In the genomic region with DNA sequence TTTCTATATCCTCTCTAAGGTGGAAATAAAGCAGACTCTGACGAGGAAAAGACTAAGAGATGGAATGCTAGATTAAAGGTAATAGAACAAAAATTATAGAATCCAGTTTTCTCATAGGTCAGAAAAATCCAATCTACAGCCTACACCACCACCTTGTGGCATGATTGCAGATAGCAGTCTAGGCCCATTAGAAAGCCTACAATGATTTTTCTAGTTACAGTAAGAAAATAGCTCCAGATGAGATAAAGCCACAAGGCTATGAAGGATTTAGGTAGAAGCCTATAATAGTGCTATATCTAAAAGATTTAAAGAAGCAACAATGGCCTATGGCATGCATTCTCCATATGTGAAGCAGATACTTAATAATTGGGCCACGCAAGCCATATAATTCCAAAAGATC, we compare ENCODE assay signal across 9 mouse cellular contexts. TPM values are rescaled to one million over a fixed set of nuclear protein-coding genes. Genes with fewer than 3 reads are reported as not detected.
DNase-seq lines count a peak whose midpoint lies in the region; ATAC-seq and TF ChIP-seq lines count a peak whose summit lies in the region.
"Had no signal": no experiment of that assay in that cellular context is flagged by ENCODE, and none has a peak within 500 bp of the region (broad histone marks: within the 10 kb centered on the region; RNA-seq: fewer than 3 reads in every experiment).

No protein-coding gene starts in this region.

- H3K79me2 ChIP-seq in CH12.LX (replicated peaks; ENCODE audit: control insufficient read depth, extremely low read depth, insufficient read depth, poor library complexity, severe bottlenecking) = no peaks in the 10 kb centered on the region

- no peak for TF ChIP-seq POLR2A in CH12.LX (IDR thresholded peaks at IDR 0.05; ENCODE audit: low read depth, low read length)

- no peak for TF ChIP-seq EP300 in CH12.LX (IDR thresholded peaks at IDR 0.05; ENCODE audit: low read length)

- no peak overlapping the region for H3K27ac ChIP-seq in hindbrain, embryonic 13.5 days
- no peak overlapping the region for H3K27ac ChIP-seq in hindbrain, embryonic 12.5 days
- H3K27ac ChIP-seq in CH12.LX (ENCODE audit: insufficient read depth, low read depth) = no peak overlapping the region
- no peak overlapping the region for H3K27ac ChIP-seq in embryonic facial prominence, embryonic 11.5 days (replicated peaks; ENCODE audit: low read depth, low read length)
- no peak overlapping the region for H3K27ac ChIP-seq in midbrain, postnatal 0 days (ENCODE audit: low read depth, low read length)
- H3K27ac ChIP-seq: limb, embryonic 15.5 days had no signal

- ATAC-seq in hindbrain, embryonic 13.5 days (ENCODE audit: low FRiP score) = peak; percentile 49; the same call in 1 of the 2 replicates
- no peak for ATAC-seq in hindbrain, embryonic 12.5 days (ENCODE audit: low FRiP score)
- ATAC-seq in embryonic facial prominence, embryonic 11.5 days (replicated peaks; ENCODE audit: insufficient number of reproducible peaks, low FRiP score, low TSS enrichment, low read depth) = no peak
- no peak; the same call in 1 of the 2 replicates for ATAC-seq in midbrain, postnatal 0 days (ENCODE audit: low FRiP score)
- ATAC-seq in monocyte, adult 5-6 weeks (replicated peaks; ENCODE audit: insufficient number of reproducible peaks, low FRiP score, low TSS enrichment, poor library complexity, severe bottlenecking) = no peak

- TF ChIP-seq CTCF in CH12.LX (conservative IDR thresholded peaks at IDR 0.05 in 1 of 2, IDR thresholded peaks at IDR 0.05 in 1 of 2; ENCODE audit: low read depth in 2 of 2, low read length in 2 of 2) = peak; percentile 41 to 81; a peak in 3 of 4 replicates
- peak; percentile 93 for TF ChIP-seq CTCF in midbrain, postnatal 0 days (IDR thresholded peaks at IDR 0.05)

- no peaks in the 10 kb centered on the region for H3K36me3 ChIP-seq in hindbrain, embryonic 13.5 days
- no peaks in the 10 kb centered on the region for H3K36me3 ChIP-seq in hindbrain, embryonic 12.5 days
- H3K36me3 ChIP-seq in CH12.LX (replicated peaks in 1 of 2; ENCODE audit: control insufficient read depth in 1 of 2, insufficient read depth in 1 of 2, low read length in 1 of 2) = no peaks in the 10 kb centered on the region
- H3K36me3 ChIP-seq in embryonic facial prominence, embryonic 11.5 days (replicated peaks; ENCODE audit: control insufficient read depth, insufficient read depth, low read depth, low read length) = no peaks in the 10 kb centered on the region
- H3K36me3 ChIP-seq in midbrain, postnatal 0 days (ENCODE audit: insufficient read depth, low read length) = no peaks in the 10 kb centered on the region
- H3K36me3 ChIP-seq: limb, embryonic 15.5 days had no signal

- no peak overlapping the region for H3K4me3 ChIP-seq in hindbrain, embryonic 13.5 days
- H3K4me3 ChIP-seq in hindbrain, embryonic 12.5 days = no peak overlapping the region
- H3K4me3 ChIP-seq in CH12.LX (replicated peaks in 1 of 3; ENCODE audit: low read depth in 2 of 3, low read length in 2 of 3, poor library complexity in 1 of 3) = no peak overlapping the region
- no peak overlapping the region for H3K4me3 ChIP-seq in embryonic facial prominence, embryonic 11.5 days (ENCODE audit: low read depth, low read length)
- no peak overlapping the region for H3K4me3 ChIP-seq in midbrain, postnatal 0 days (ENCODE audit: low read depth, low read length)
- H3K4me3 ChIP-seq: limb, embryonic 15.5 days had no signal

- no peak overlapping the region for H3K4me2 ChIP-seq in hindbrain, embryonic 13.5 days
- H3K4me2 ChIP-seq in hindbrain, embryonic 12.5 days (replicated peaks) = no peak overlapping the region
- no peak overlapping the region for H3K4me2 ChIP-seq in CH12.LX (ENCODE audit: insufficient read depth, low read depth, poor library complexity, severe bottlenecking)
- no peak overlapping the region for H3K4me2 ChIP-seq in embryonic facial prominence, embryonic 11.5 days (ENCODE audit: low read depth, low read length)
- H3K4me2 ChIP-seq in midbrain, postnatal 0 days (ENCODE audit: low read depth, low read length, poor library complexity, severe bottlenecking) = no peak overlapping the region
- H3K4me2 ChIP-seq: limb, embryonic 15.5 days had no signal

- peak; percentile 33 for DNase-seq in CH12.LX (ENCODE audit: extremely low read depth)
- DNase-seq in R1 (ENCODE audit: low read depth, low spot score) = peak; percentile 32
- peak; percentile 61 for DNase-seq in embryonic facial prominence, embryonic 11.5 days (ENCODE audit: low spot score)
- DNase-seq in layer of hippocampus, adult 9-10 months (ENCODE audit: low spot score) = peak; percentile 57
- DNase-seq in midbrain, postnatal 0 days (ENCODE audit: low spot score) = peak; percentile 77

- dilution Hi-C loops in CH12.LX (cut with MboI; ENCODE audit: extremely low pct_ligation_motif_present, extremely low pct_unique_long_range_greater_than_20kb, low sequenced_read_pairs) = no loop called here

- no peaks in the 10 kb centered on the region for H3K4me1 ChIP-seq in hindbrain, embryonic 13.5 days (replicated peaks)
- no peaks in the 10 kb centered on the region for H3K4me1 ChIP-seq in hindbrain, embryonic 12.5 days
- H3K4me1 ChIP-seq in CH12.LX (ENCODE audit: control insufficient read depth in 1 of 2, insufficient read depth in 2 of 2) = no peaks in the 10 kb centered on the region
- no peaks in the 10 kb centered on the region for H3K4me1 ChIP-seq in embryonic facial prominence, embryonic 11.5 days (ENCODE audit: control insufficient read depth, insufficient read depth, low read length)
- H3K4me1 ChIP-seq in midbrain, postnatal 0 days (ENCODE audit: insufficient read depth, low read length) = no peaks in the 10 kb centered on the region

- 56% methylated on average over 2 of the region's 2 CpGs for WGBS in hindbrain, embryonic 13.5 days
- WGBS in hindbrain, embryonic 12.5 days = 73% methylated on average over 2 of the region's 2 CpGs
- 60% methylated on average over 2 of the region's 2 CpGs for WGBS in embryonic facial prominence, embryonic 11.5 days
- WGBS in midbrain, postnatal 0 days = 50% methylated on average over 2 of the region's 2 CpGs

- H3K9me3 ChIP-seq in hindbrain, embryonic 13.5 days = no peaks in the 10 kb centered on the region
- no peaks in the 10 kb centered on the region for H3K9me3 ChIP-seq in hindbrain, embryonic 12.5 days (replicated peaks)
- H3K9me3 ChIP-seq in CH12.LX (replicated peaks; ENCODE audit: low read length) = no peaks in the 10 kb centered on the region
- no peaks in the 10 kb centered on the region for H3K9me3 ChIP-seq in embryonic facial prominence, embryonic 11.5 days (replicated peaks; ENCODE audit: control insufficient read depth, low read length)
- no peaks in the 10 kb centered on the region for H3K9me3 ChIP-seq in midbrain, postnatal 0 days (ENCODE audit: low read length)
- H3K9me3 ChIP-seq: limb, embryonic 15.5 days had no signal

- H3K27me3 ChIP-seq in hindbrain, embryonic 13.5 days = no peaks in the 10 kb centered on the region
- no peaks in the 10 kb centered on the region for H3K27me3 ChIP-seq in hindbrain, embryonic 12.5 days
- no peaks in the 10 kb centered on the region for H3K27me3 ChIP-seq in CH12.LX (replicated peaks)
- no peaks in the 10 kb centered on the region for H3K27me3 ChIP-seq in embryonic facial prominence, embryonic 11.5 days (ENCODE audit: control insufficient read depth, insufficient read depth, low read length)
- H3K27me3 ChIP-seq in midbrain, postnatal 0 days (ENCODE audit: insufficient read depth, low read length) = no peaks in the 10 kb centered on the region
- H3K27me3 ChIP-seq: limb, embryonic 15.5 days had no signal

- in situ Hi-C loops in CH12.LX (cut with MboI; ENCODE audit: low pct_ligation_motif_present, low pct_unique_long_range_greater_than_20kb, low sequenced_read_pairs) = no loop called here

- H3K9ac ChIP-seq in hindbrain, embryonic 13.5 days = no peak overlapping the region
- H3K9ac ChIP-seq in hindbrain, embryonic 12.5 days = no peak overlapping the region
- H3K9ac ChIP-seq in CH12.LX (ENCODE audit: insufficient read depth, low read depth) = no peak overlapping the region
- H3K9ac ChIP-seq in embryonic facial prominence, embryonic 11.5 days (replicated peaks; ENCODE audit: low read length) = no peak overlapping the region
- no peak overlapping the region for H3K9ac ChIP-seq in midbrain, postnatal 0 days (replicated peaks; ENCODE audit: low read length, poor library complexity, severe bottlenecking)
- H3K9ac ChIP-seq: limb, embryonic 15.5 days had no signal

- TF ChIP-seq RAD21 in CH12.LX (IDR thresholded peaks at IDR 0.05; ENCODE audit: low read depth, low read length) = peak; percentile 93

TF ChIP-seq in CH12.LX, 34 proteins besides CTCF, POLR2A, EP300 and RAD21:
- TF ChIP-seq NELFE (IDR thresholded peaks at IDR 0.05; ENCODE audit: low read depth, low read length) (no peak), RCOR1 (conservative IDR thresholded peaks at IDR 0.05; ENCODE audit: low read depth, low read length) (no peak), SMC3 (IDR thresholded peaks at IDR 0.05; ENCODE audit: low read depth, low read length) (peak; percentile 63)

RNA-seq across cellular contexts. Expression of a gene that starts 13.6 kb away (rescaled TPM):
- polyA plus RNA-seq in hindbrain, embryonic 13.5 days (2015; fragmentation: Nextera tagmentation; extraction: Ambion mirVana) = 0.14 TPM in 1 of 2 replicates, not detected in the other
- not detected in 2 replicates for polyA plus RNA-seq in hindbrain, embryonic 12.5 days (2016; fragmentation: Nextera tagmentation; extraction: Ambion mirVana)
- not detected in 2 replicates for total RNA-seq in CH12.LX (2012; rRNA removed)
- total RNA-seq in CH12.LX (2014; rRNA removed) = not detected in 2 replicates
- polyA plus RNA-seq in CH12.LX (2012; ENCODE audit: insufficient read length, low read depth) = not detected in 2 replicates
- polyA plus RNA-seq in embryonic facial prominence, embryonic 11.5 days (2014; fragmentation: Nextera tagmentation; extraction: Ambion mirVana) = not detected in 2 replicates
- not detected in 2 replicates for total RNA-seq in midbrain, postnatal 0 days (2014; rRNA removed)
- 0.17 TPM in 1 of 2 replicates, not detected in the other for polyA plus RNA-seq in midbrain, postnatal 0 days (2015; fragmentation: Nextera tagmentation; extraction: Ambion mirVana)
- total RNA-seq in monocyte, adult 5-6 weeks (2017) = not detected in 3 replicates
- polyA plus RNA-seq: limb, embryonic 15.5 days had no signal
